Mouse (Mus musculus): ENCODE measurements at regions not wholly inside any gene's neighbourhood (a gene's known extent, or its start where the extent isn't known, plus 50 kb on each side); places are given as distances from the start of the nearest gene placed in this dataset.

DNA sequence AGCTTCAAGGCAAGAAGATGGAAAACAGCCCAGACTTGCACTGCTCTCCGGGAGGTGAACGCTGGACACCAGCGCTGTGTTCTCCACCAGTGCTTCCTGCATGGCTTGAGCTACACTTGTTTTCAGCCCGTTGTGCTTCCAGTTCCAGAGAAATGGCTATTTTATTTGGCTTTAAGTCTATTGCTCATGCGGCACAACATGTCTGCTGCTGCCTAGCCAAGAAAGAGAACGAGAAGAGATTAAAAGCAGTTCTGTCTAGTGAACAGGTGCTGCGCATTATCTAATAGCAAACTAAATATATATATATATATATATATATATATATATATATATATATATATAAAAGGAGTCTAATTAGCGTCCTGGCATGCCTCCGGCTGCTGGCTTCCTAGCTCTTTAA is 63.1 kb downstream of the Mis18a start:
- TF ChIP-seq CTCF (IDR thresholded peaks at IDR 0.05; ENCODE audit: borderline replicate concordance, extremely low read depth, insufficient read depth, insufficient read length): no peak
- TF ChIP-seq POLR2A (IDR thresholded peaks at IDR 0.05; ENCODE audit: borderline replicate concordance, extremely low read depth, insufficient read depth, insufficient read length, poor library complexity, severe bottlenecking): no peak

All from brain, embryonic 14.5 days (tissue).